In genomic region chr10:40532586-40532985, GRCm38 (mm10) we compare ENCODE assay signal across 26 mouse cellular contexts. TPM values are rescaled to one million over a fixed set of nuclear protein-coding genes. Genes with fewer than 3 reads are reported as not detected.
"Had no signal": no experiment of that assay in that cellular context is flagged by ENCODE, and none has a peak within 500 bp of the region (broad histone marks: within the 10 kb centered on the region; RNA-seq: fewer than 3 reads in every experiment).

No protein-coding gene starts in this region.

RNA-seq across cellular contexts. Expression of gene Slc22a16, which starts 37.5 kb away (rescaled TPM):
- polyA plus RNA-seq: heart, embryonic 10.5 days; heart, embryonic 11.5 days; heart, embryonic 12.5 days; heart, embryonic 13.5 days; heart, embryonic 14.5 days; heart, embryonic 15.5 days; heart, embryonic 16.5 days; heart, postnatal 0 days; hindbrain, embryonic 10.5 days; hindbrain, embryonic 11.5 days; hindbrain, embryonic 12.5 days; hindbrain, embryonic 13.5 days; hindbrain, embryonic 14.5 days; hindbrain, embryonic 15.5 days; hindbrain, embryonic 16.5 days; hindbrain, postnatal 0 days; inflammation-experienced regulatory T-cells, adult 6 months; intestine, embryonic 14.5 days; intestine, embryonic 15.5 days; intestine, embryonic 16.5 days; intestine, postnatal 0 days; kidney, embryonic 14.5 days; kidney, embryonic 15.5 days; kidney, embryonic 16.5 days; kidney, postnatal 0 days; large intestine, adult 2 months had no signal
